Mouse (Mus musculus): ENCODE measurements around the gene Psmb7. TPM values are rescaled to one million over a fixed set of nuclear protein-coding genes. Genes with fewer than 3 reads are reported as not detected.

Gene Psmb7
- polyA plus RNA-seq (2016; fragmentation: Nextera tagmentation; extraction: Ambion mirVana): 211 and 213 TPM in 2 replicates

GRCm38 (mm10) chr2:38643625-38644427, at the start of gene Psmb7:
Gene Psmb7 (minus strand): TSS chr2:38644087.
- Histone ChIP-seq H3K4me1 (replicated peaks) (peaks cover 8% of the 10 kb centered on the region), H3K9me3 (replicated peaks) (no peaks in the 10 kb centered on the region; the same call in 1 of the 2 replicates), H3K27me3 (replicated peaks) (no peaks in the 10 kb centered on the region), H3K36me3 (peaks cover 28% of the 10 kb centered on the region), H3K4me3 (peak within 1 kb of the TSS; percentile 82), H3K9ac (peak within 1 kb of the TSS; percentile 91), H3K27ac (ENCODE audit: poor library complexity, severe bottlenecking) (peak within 1 kb of the TSS; percentile 42), H3K4me2 (peak within 1 kb of the TSS; percentile 85)
- ATAC-seq (ENCODE audit: insufficient number of reproducible peaks, low FRiP score): peak; percentile 82
- 2% methylated on average over 52 of the region's 52 CpGs for WGBS

- Histone ChIP-seq H3K36me3 (no peaks in the 10 kb centered on the region), H3K9ac (no peak overlapping the region), H3K9me3 (replicated peaks) (no peaks in the 10 kb centered on the region), H3K4me3 (no peak overlapping the region), H3K4me1 (replicated peaks) (peaks cover 10% of the 10 kb centered on the region), H3K27me3 (replicated peaks) (peaks cover 79% of the 10 kb centered on the region), H3K4me2 (no peak overlapping the region), H3K27ac (ENCODE audit: poor library complexity, severe bottlenecking) (no peak overlapping the region)
- ATAC-seq (ENCODE audit: insufficient number of reproducible peaks, low FRiP score): no peak
- WGBS: 13% methylated on average over 8 of the region's 8 CpGs
Observed at GRCm38 (mm10) chr2:38691542-38691941, 47.7 kb upstream of the Psmb7 start.

GRCm38 (mm10) chr2:38689881-38690280, 46.0 kb upstream of the Psmb7 start:
- 81% methylated on average over 1 of the region's 1 CpGs for WGBS
- no peak for ATAC-seq (ENCODE audit: insufficient number of reproducible peaks, low FRiP score)
- no peaks in the 10 kb centered on the region for H3K9me3 ChIP-seq (replicated peaks)
- H3K27ac ChIP-seq (ENCODE audit: poor library complexity, severe bottlenecking): no peak overlapping the region
- H3K4me3 ChIP-seq: no peak overlapping the region
- H3K4me1 ChIP-seq (replicated peaks): peaks cover 10% of the 10 kb centered on the region
- no peaks in the 10 kb centered on the region for H3K36me3 ChIP-seq
- H3K9ac ChIP-seq: no peak overlapping the region
- peaks cover 76% of the 10 kb centered on the region for H3K27me3 ChIP-seq (replicated peaks)
- H3K4me2 ChIP-seq: no peak overlapping the region

- H3K27me3 ChIP-seq (replicated peaks): peaks cover 68% of the 10 kb centered on the region
- peak overlapping the region; percentile 38 for H3K4me3 ChIP-seq
- H3K9ac ChIP-seq: peak overlapping the region; percentile 55
- no peaks in the 10 kb centered on the region for H3K36me3 ChIP-seq
- peak overlapping the region; percentile 82 for H3K4me2 ChIP-seq
- H3K27ac ChIP-seq (ENCODE audit: poor library complexity, severe bottlenecking): no peak overlapping the region
- 4% methylated on average over 26 of the region's 29 CpGs for WGBS
- peaks cover 10% of the 10 kb centered on the region for H3K4me1 ChIP-seq (replicated peaks)
- no peak for ATAC-seq (ENCODE audit: insufficient number of reproducible peaks, low FRiP score)
- no peaks in the 10 kb centered on the region for H3K9me3 ChIP-seq (replicated peaks)
Observed at GRCm38 (mm10) chr2:38688791-38689520, 45.1 kb upstream of the Psmb7 start.

- Histone ChIP-seq H3K27me3 (replicated peaks) (peaks cover 58% of the 10 kb centered on the region), H3K27ac (ENCODE audit: poor library complexity, severe bottlenecking) (no peak overlapping the region), H3K4me2 (no peak overlapping the region), H3K9ac (no peak overlapping the region), H3K4me3 (no peak overlapping the region), H3K36me3 (no peaks in the 10 kb centered on the region), H3K4me1 (replicated peaks) (peaks cover 10% of the 10 kb centered on the region), H3K9me3 (replicated peaks) (no peaks in the 10 kb centered on the region)
- WGBS: 66% methylated on average over 3 of the region's 3 CpGs
- no peak for ATAC-seq (ENCODE audit: insufficient number of reproducible peaks, low FRiP score)
Observed at GRCm38 (mm10) chr2:38685746-38686145, 41.9 kb upstream of the Psmb7 start.

- no peak for ATAC-seq (ENCODE audit: insufficient number of reproducible peaks, low FRiP score)
- Histone ChIP-seq H3K4me3 (no peak overlapping the region), H3K4me2 (no peak overlapping the region), H3K4me1 (replicated peaks) (no peaks in the 10 kb centered on the region), H3K36me3 (no peaks in the 10 kb centered on the region), H3K9ac (no peak overlapping the region), H3K27me3 (replicated peaks) (peaks cover 51% of the 10 kb centered on the region), H3K27ac (ENCODE audit: poor library complexity, severe bottlenecking) (no peak overlapping the region), H3K9me3 (replicated peaks) (no peaks in the 10 kb centered on the region)
- WGBS: 50% methylated on average over 5 of the region's 5 CpGs
Observed at GRCm38 (mm10) chr2:38683083-38683482, 39.2 kb upstream of the Psmb7 start.

- no peak overlapping the region for H3K4me2 ChIP-seq
- H3K9ac ChIP-seq: no peak overlapping the region
- WGBS: 84% methylated on average over 5 of the region's 5 CpGs
- H3K36me3 ChIP-seq: no peaks in the 10 kb centered on the region
- ATAC-seq (ENCODE audit: insufficient number of reproducible peaks, low FRiP score): no peak
- no peaks in the 10 kb centered on the region for H3K4me1 ChIP-seq (replicated peaks)
- peaks cover 43% of the 10 kb centered on the region for H3K27me3 ChIP-seq (replicated peaks)
- no peak overlapping the region for H3K4me3 ChIP-seq
- no peak overlapping the region for H3K27ac ChIP-seq (ENCODE audit: poor library complexity, severe bottlenecking)
- no peaks in the 10 kb centered on the region for H3K9me3 ChIP-seq (replicated peaks)
Observed at GRCm38 (mm10) chr2:38682209-38682608, 38.3 kb upstream of the Psmb7 start.

- Histone ChIP-seq H3K4me1 (replicated peaks) (no peaks in the 10 kb centered on the region), H3K27me3 (replicated peaks) (peaks cover 41% of the 10 kb centered on the region), H3K27ac (ENCODE audit: poor library complexity, severe bottlenecking) (no peak overlapping the region), H3K36me3 (no peaks in the 10 kb centered on the region), H3K4me3 (no peak overlapping the region), H3K9ac (no peak overlapping the region), H3K4me2 (no peak overlapping the region), H3K9me3 (replicated peaks) (no peaks in the 10 kb centered on the region)
- ATAC-seq (ENCODE audit: insufficient number of reproducible peaks, low FRiP score): no peak
Observed at GRCm38 (mm10) chr2:38678947-38679346, 35.1 kb upstream of the Psmb7 start.

- H3K27me3 ChIP-seq (replicated peaks): peaks cover 51% of the 10 kb centered on the region
- H3K27ac ChIP-seq (ENCODE audit: poor library complexity, severe bottlenecking): no peak overlapping the region
- H3K4me2 ChIP-seq: no peak overlapping the region
- H3K9ac ChIP-seq: no peak overlapping the region
- no peak overlapping the region for H3K4me3 ChIP-seq
- ATAC-seq (ENCODE audit: insufficient number of reproducible peaks, low FRiP score): peak; percentile 44; the same call in 1 of the 2 replicates
- no peaks in the 10 kb centered on the region for H3K4me1 ChIP-seq (replicated peaks)
- H3K36me3 ChIP-seq: no peaks in the 10 kb centered on the region
- no peaks in the 10 kb centered on the region for H3K9me3 ChIP-seq (replicated peaks)
- WGBS: 55% methylated on average over 9 of the region's 9 CpGs
Observed at GRCm38 (mm10) chr2:38675366-38675969, 31.6 kb upstream of the Psmb7 start.

GRCm38 (mm10) chr2:38672496-38672895, 28.6 kb upstream of the Psmb7 start:
- WGBS: 52% methylated on average over 11 of the region's 11 CpGs
- Histone ChIP-seq H3K27ac (ENCODE audit: poor library complexity, severe bottlenecking) (no peak overlapping the region), H3K36me3 (no peaks in the 10 kb centered on the region), H3K4me1 (replicated peaks) (peaks cover 5% of the 10 kb centered on the region; the same call in 1 of the 2 replicates), H3K4me3 (no peak overlapping the region), H3K9ac (no peak overlapping the region), H3K4me2 (no peak overlapping the region), H3K9me3 (replicated peaks) (no peaks in the 10 kb centered on the region), H3K27me3 (replicated peaks) (peaks cover 65% of the 10 kb centered on the region)
- ATAC-seq (ENCODE audit: insufficient number of reproducible peaks, low FRiP score): no peak

Measured in heart, embryonic 12.5 days (tissue).